Mouse (Mus musculus): ENCODE data around the gene 1700122O11Rik. TPM values are rescaled to one million over a fixed set of nuclear protein-coding genes. Genes with fewer than 3 reads are reported as not detected.

1700122O11Rik gene
- polyA plus RNA-seq, 1 experiment = not detected

GRCm38 (mm10) chr17:48055076-48055816 lies 17.2 kb upstream of the 1700122O11Rik start:
- Histone ChIP-seq H3K27ac (ENCODE audit: insufficient read depth, low read depth, low read length) (no peak overlapping the region), H3K27me3 (replicated peaks; ENCODE audit: control insufficient read depth, insufficient read depth, low read length) (no peaks in the 10 kb centered on the region; the same call in 1 of the 2 replicates), H3K4me1 (ENCODE audit: control insufficient read depth, insufficient read depth, low read length) (no peaks in the 10 kb centered on the region), H3K36me3 (ENCODE audit: control insufficient read depth, insufficient read depth, low read length) (no peaks in the 10 kb centered on the region), H3K4me3 (ENCODE audit: insufficient read depth, low read depth, low read length) (no peak overlapping the region)
- 46% methylated on average over 20 of the region's 20 CpGs for WGBS
- no peak for TF ChIP-seq POLR2A (IDR thresholded peaks at IDR 0.05; ENCODE audit: low read depth, low read length)
- no peak for TF ChIP-seq CTCF (conservative IDR thresholded peaks at IDR 0.05; ENCODE audit: insufficient read depth, insufficient read length, low read depth, low read length)
- no peak for DNase-seq

GRCm38 (mm10) chr17:48053646-48054045 lies 15.6 kb upstream of the 1700122O11Rik start:
- no peaks in the 10 kb centered on the region for H3K4me1 ChIP-seq (ENCODE audit: control insufficient read depth, insufficient read depth, low read length)
- TF ChIP-seq CTCF (conservative IDR thresholded peaks at IDR 0.05; ENCODE audit: insufficient read depth, insufficient read length, low read depth, low read length) = no peak
- no peak for TF ChIP-seq POLR2A (IDR thresholded peaks at IDR 0.05; ENCODE audit: low read depth, low read length)
- H3K36me3 ChIP-seq (ENCODE audit: control insufficient read depth, insufficient read depth, low read length) = no peaks in the 10 kb centered on the region
- no peaks in the 10 kb centered on the region; the same call in 1 of the 2 replicates for H3K27me3 ChIP-seq (replicated peaks; ENCODE audit: control insufficient read depth, insufficient read depth, low read length)
- no peak overlapping the region for H3K4me3 ChIP-seq (ENCODE audit: insufficient read depth, low read depth, low read length)
- no peak overlapping the region for H3K27ac ChIP-seq (ENCODE audit: insufficient read depth, low read depth, low read length)
- no peak for DNase-seq
- 82% methylated on average over 2 of the region's 2 CpGs for WGBS

- Histone ChIP-seq H3K27ac (ENCODE audit: insufficient read depth, low read depth, low read length) (no peak overlapping the region), H3K27me3 (replicated peaks; ENCODE audit: control insufficient read depth, insufficient read depth, low read length) (no peaks in the 10 kb centered on the region; the same call in 1 of the 2 replicates), H3K4me1 (ENCODE audit: control insufficient read depth, insufficient read depth, low read length) (no peaks in the 10 kb centered on the region), H3K4me3 (ENCODE audit: insufficient read depth, low read depth, low read length) (no peak overlapping the region), H3K36me3 (ENCODE audit: control insufficient read depth, insufficient read depth, low read length) (no peaks in the 10 kb centered on the region)
- 75% methylated on average over 10 of the region's 10 CpGs for WGBS
- no peak for DNase-seq
- TF ChIP-seq CTCF (conservative IDR thresholded peaks at IDR 0.05; ENCODE audit: insufficient read depth, insufficient read length, low read depth, low read length) (no peak), POLR2A (IDR thresholded peaks at IDR 0.05; ENCODE audit: low read depth, low read length) (no peak)
Measured at GRCm38 (mm10) chr17:48052338-48053067, 14.4 kb upstream of the 1700122O11Rik start.

GRCm38 (mm10) chr17:48051638-48052337 lies 13.7 kb upstream of the 1700122O11Rik start:
- Histone ChIP-seq H3K4me1 (ENCODE audit: control insufficient read depth, insufficient read depth, low read length) (no peaks in the 10 kb centered on the region), H3K36me3 (ENCODE audit: control insufficient read depth, insufficient read depth, low read length) (no peaks in the 10 kb centered on the region), H3K27me3 (replicated peaks; ENCODE audit: control insufficient read depth, insufficient read depth, low read length) (no peaks in the 10 kb centered on the region), H3K4me3 (ENCODE audit: insufficient read depth, low read depth, low read length) (no peak overlapping the region), H3K27ac (ENCODE audit: insufficient read depth, low read depth, low read length) (no peak overlapping the region)
- DNase-seq = no peak
- TF ChIP-seq CTCF (conservative IDR thresholded peaks at IDR 0.05; ENCODE audit: insufficient read depth, insufficient read length, low read depth, low read length) (0 out of 2 replicates have a peak, but pooled peaks have one; percentile 4), POLR2A (IDR thresholded peaks at IDR 0.05; ENCODE audit: low read depth, low read length) (no peak)
- WGBS = 60% methylated on average over 5 of the region's 5 CpGs

GRCm38 (mm10) chr17:48045631-48046030 lies 7.5 kb upstream of the 1700122O11Rik start:
- peak; percentile 65 for DNase-seq
- 44% methylated on average over 4 of the region's 4 CpGs for WGBS

GRCm38 (mm10) chr17:48043154-48043880 lies 5.2 kb upstream of the 1700122O11Rik start:
- no peak for DNase-seq
- no peak overlapping the region for H3K27ac ChIP-seq (ENCODE audit: insufficient read depth, low read depth, low read length)
- no peaks in the 10 kb centered on the region for H3K36me3 ChIP-seq (ENCODE audit: control insufficient read depth, insufficient read depth, low read length)
- H3K4me3 ChIP-seq (ENCODE audit: insufficient read depth, low read depth, low read length) = no peak overlapping the region
- TF ChIP-seq POLR2A (IDR thresholded peaks at IDR 0.05; ENCODE audit: low read depth, low read length) (no peak), CTCF (conservative IDR thresholded peaks at IDR 0.05; ENCODE audit: insufficient read depth, insufficient read length, low read depth, low read length) (0 out of 2 replicates have a peak, but pooled peaks have one; percentile 17)
- WGBS = 74% methylated on average over 5 of the region's 5 CpGs
- no peaks in the 10 kb centered on the region for H3K27me3 ChIP-seq (replicated peaks; ENCODE audit: control insufficient read depth, insufficient read depth, low read length)
- H3K4me1 ChIP-seq (ENCODE audit: control insufficient read depth, insufficient read depth, low read length) = no peaks in the 10 kb centered on the region; the same call in 1 of the 2 replicates

More at GRCm38 (mm10) chr17:48045631-48046030, 7.5 kb upstream of the 1700122O11Rik start:
- H3K36me3 ChIP-seq (ENCODE audit: control insufficient read depth, insufficient read depth, low read length) = no peaks in the 10 kb centered on the region
- H3K27ac ChIP-seq (ENCODE audit: insufficient read depth, low read depth, low read length) = no peak overlapping the region
- H3K4me3 ChIP-seq (ENCODE audit: insufficient read depth, low read depth, low read length) = no peak overlapping the region
- no peak for TF ChIP-seq POLR2A (IDR thresholded peaks at IDR 0.05; ENCODE audit: low read depth, low read length)
- TF ChIP-seq CTCF (conservative IDR thresholded peaks at IDR 0.05; ENCODE audit: insufficient read depth, insufficient read length, low read depth, low read length) = peak; percentile 60
- H3K27me3 ChIP-seq (replicated peaks; ENCODE audit: control insufficient read depth, insufficient read depth, low read length) = no peaks in the 10 kb centered on the region
- H3K4me1 ChIP-seq (ENCODE audit: control insufficient read depth, insufficient read depth, low read length) = no peaks in the 10 kb centered on the region
